Mouse (Mus musculus) bone marrow, adult 2 months (tissue): ENCODE data around the gene Rsph6a. TPM values are rescaled to one million over a fixed set of nuclear protein-coding genes. Genes with fewer than 3 reads are reported as not detected.

Source experiments
- H3K27ac ChIP-seq: fragments of 200-500 bp; 2 replicates; pipeline ENCODE4 v1.5.1; 2012; ENCODE audit warnings: low read depth, mild to moderate bottlenecking, control low read depth, inconsistent platforms, low read length; ENCODE audit not compliant: control insufficient read depth, poor library complexity, insufficient read depth
- H3K4me1 ChIP-seq: fragments of 200-500 bp; 2 replicates; pipeline ENCODE4 v1.6.1; 2011; ENCODE audit warnings: low read length; ENCODE audit not compliant: control insufficient read depth, insufficient read depth
- H3K4me3 ChIP-seq: fragments of 200-500 bp; replicated peaks from 2 replicates; pipeline ENCODE3; 2011; ENCODE audit warnings: mild to moderate bottlenecking, low read depth, low read length, control low read depth; ENCODE audit not compliant: control insufficient read depth
- CTCF ChIP-seq: fragments of 200-500 bp; IDR thresholded peaks from 2 replicates; pipeline ENCODE4 v1.5.1; 2011; ENCODE audit warnings: low read length, control low read depth; ENCODE audit not compliant: control insufficient read depth, insufficient read depth
- POLR2A ChIP-seq: fragments of 200-500 bp; IDR thresholded peaks from 2 replicates; pipeline ENCODE4 v1.6.1; 2011; ENCODE audit warnings: low read depth, mild to moderate bottlenecking, control low read depth, low read length, borderline replicate concordance; ENCODE audit not compliant: control insufficient read depth
- WGBS: fragments of 180-500 bp; shearing (Covaris S2); methylation state at CpG from one replicate; pipeline ENCODE4 v1.1.7; 2018; 5-methylcytosine and 5-hydroxymethylcytosine counted together
- polyA plus RNA-seq: library from polyadenylated mRNA; stranded (reverse); fragments of >200 nt; gene quantifications from 2 replicates; pipeline ENCODE4 v1.2.4, GENCODE M21; 2011; ENCODE audit warnings: low replicate concordance; ENCODE audit not compliant: missing spikeins, insufficient read depth, insufficient read length

The Rsph6a gene
- polyA plus RNA-seq, 1 experiment: not detected

DNA sequence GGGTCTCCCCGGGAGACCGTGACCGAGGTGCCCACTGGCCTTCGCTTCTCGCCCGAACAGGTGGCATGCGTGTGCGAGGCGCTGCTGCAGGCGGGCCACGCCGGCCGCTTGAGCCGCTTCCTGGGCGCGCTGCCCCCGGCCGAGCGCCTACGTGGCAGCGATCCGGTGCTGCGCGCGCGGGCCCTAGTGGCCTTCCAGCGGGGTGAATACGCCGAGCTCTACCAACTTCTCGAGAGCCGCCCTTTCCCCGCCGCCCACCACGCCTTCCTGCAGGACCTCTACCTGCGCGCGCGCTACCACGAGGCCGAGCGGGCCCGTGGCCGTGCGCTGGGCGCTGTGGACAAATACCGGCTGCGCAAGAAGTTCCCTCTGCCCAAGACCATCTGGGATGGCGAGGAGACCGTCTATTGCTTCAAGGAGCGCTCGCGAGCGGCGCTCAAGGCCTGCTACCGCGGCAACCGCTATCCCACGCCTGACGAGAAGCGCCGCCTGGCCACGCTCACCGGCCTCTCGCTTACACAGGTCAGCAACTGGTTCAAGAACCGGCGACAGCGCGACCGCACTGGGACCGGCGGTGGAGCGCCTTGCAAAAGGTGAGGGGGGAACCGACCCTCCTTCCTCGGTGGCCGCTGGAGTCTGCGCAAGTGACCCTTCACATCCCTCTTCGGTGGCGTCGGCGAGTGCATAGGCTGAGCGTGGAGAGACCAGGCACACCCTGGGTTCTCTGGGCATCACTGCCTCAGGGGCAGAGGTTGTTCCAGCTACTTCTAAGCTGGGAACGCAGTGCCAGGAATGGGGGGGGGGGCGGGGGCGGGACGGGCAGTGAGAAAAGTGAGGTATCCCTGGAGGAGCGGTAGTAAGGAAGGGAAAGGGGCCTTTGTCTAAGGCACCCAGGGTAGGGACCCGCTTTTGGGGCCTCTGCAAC, 40.6 kb downstream of the Rsph6a start:
- WGBS: under 1% methylated on average over 86 of the region's 87 CpGs
- Histone ChIP-seq H3K27ac (peak overlapping the region; percentile 36; the same call in 1 of the 2 replicates), H3K4me1 (peaks cover 2% of the 10 kb centered on the region; the same call in 1 of the 2 replicates), H3K4me3 (peak overlapping the region; percentile 13)
- TF ChIP-seq CTCF: no peak
- peak; percentile 39; the same call in 1 of the 2 replicates for TF ChIP-seq POLR2A

DNA sequence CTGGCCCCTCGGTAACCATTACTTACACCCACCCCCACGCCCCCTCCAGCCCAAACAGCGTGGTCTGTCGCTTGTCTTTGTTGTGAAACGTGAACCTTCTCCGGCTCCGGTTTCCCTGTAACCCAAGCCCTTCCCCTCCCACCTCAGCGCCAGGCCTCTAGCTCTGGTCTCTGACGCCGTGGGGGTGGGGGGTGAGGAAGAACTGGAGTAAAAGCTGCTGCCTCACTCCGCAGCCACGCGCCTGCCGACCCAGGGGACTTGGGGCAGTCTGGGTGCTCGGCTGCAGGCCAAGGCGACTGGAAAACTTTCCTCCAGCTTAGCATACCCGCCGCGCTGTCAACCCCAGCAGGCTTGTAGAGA, 41.2 kb downstream of the Rsph6a start:
- no peak for TF ChIP-seq POLR2A
- no peak for TF ChIP-seq CTCF
- no peak overlapping the region for H3K27ac ChIP-seq
- H3K4me3 ChIP-seq: no peak overlapping the region
- 3% methylated on average over 19 of the region's 19 CpGs for WGBS
- H3K4me1 ChIP-seq: peaks cover 2% of the 10 kb centered on the region; the same call in 1 of the 2 replicates

DNA sequence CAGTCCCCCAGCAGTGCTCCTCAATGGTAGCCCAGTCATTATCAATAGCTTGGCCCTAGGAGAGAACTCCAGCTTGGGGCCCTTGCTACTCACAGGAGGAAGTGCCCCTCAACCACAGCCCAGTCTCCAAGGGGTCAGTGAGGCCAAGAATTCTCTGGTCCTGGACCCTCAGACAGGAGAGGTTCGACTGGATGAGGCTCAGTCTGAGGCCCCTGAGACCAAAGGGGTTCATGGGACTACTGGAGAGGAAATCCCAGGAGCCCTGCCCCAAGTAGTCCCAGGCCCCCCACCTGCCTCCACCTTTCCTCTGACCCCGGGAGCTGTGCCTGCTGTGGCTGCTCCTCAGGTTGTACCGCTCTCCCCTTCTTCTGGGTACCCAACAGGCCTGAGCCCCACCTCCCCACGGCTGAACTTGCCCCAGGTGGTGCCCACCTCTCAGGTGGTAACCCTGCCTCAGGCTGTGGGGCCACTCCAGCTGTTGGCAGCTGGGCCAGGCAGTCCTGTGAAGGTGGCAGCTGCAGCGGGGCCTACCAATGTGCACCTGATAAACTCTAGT, 42.0 kb downstream of the Rsph6a start:
- 81% methylated on average over 5 of the region's 5 CpGs for WGBS
- TF ChIP-seq CTCF: no peak
- TF ChIP-seq POLR2A: no peak
- no peak overlapping the region for H3K4me3 ChIP-seq
- H3K4me1 ChIP-seq: peaks cover 2% of the 10 kb centered on the region; the same call in 1 of the 2 replicates
- H3K27ac ChIP-seq: no peak overlapping the region

DNA sequence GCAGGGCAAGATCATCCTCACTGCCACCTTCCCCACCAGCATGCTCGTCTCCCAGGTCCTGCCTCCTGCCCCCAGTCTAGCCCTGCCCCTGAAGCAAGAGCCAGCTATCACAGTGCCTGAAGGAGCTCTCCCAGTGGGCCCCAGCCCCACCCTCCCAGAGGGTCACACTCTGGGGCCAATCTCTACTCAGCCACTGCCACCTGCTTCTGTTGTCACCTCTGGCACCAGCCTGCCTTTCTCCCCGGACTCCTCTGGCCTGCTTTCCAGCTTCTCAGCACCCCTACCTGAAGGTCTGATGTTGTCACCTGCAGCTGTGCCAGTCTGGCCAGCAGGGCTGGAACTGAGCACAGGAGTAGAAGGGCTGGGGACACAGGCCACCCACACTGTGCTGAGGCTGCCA, 42.7 kb downstream of the Rsph6a start:
- peaks cover 2% of the 10 kb centered on the region; the same call in 1 of the 2 replicates for H3K4me1 ChIP-seq
- WGBS: 63% methylated on average over 2 of the region's 2 CpGs
- TF ChIP-seq POLR2A: no peak
- TF ChIP-seq CTCF: no peak
- no peak overlapping the region for H3K27ac ChIP-seq
- H3K4me3 ChIP-seq: no peak overlapping the region

DNA sequence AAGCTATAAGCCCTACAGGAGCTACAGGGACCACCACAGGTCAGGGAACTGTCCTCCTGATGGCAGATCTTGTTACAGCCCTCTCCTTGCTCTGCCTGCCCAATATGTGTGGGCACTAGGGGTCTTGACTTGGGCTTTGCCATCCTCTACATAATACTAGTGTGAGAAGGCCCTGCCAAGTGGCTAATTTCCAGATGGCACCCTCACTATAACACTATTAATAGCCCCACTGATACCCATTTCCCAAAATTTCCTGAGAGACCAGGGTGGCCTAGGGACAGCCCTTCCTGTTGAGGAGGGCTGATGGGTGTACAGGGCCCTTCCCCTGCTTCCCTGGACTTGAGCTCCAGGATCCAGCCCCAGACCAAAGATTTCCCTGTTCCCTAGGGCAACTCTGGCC, 43.4 kb downstream of the Rsph6a start:
- no peak for TF ChIP-seq CTCF
- no peak for TF ChIP-seq POLR2A
- no peak overlapping the region for H3K27ac ChIP-seq
- H3K4me3 ChIP-seq: no peak overlapping the region
- peaks cover 2% of the 10 kb centered on the region; the same call in 1 of the 2 replicates for H3K4me1 ChIP-seq

DNA sequence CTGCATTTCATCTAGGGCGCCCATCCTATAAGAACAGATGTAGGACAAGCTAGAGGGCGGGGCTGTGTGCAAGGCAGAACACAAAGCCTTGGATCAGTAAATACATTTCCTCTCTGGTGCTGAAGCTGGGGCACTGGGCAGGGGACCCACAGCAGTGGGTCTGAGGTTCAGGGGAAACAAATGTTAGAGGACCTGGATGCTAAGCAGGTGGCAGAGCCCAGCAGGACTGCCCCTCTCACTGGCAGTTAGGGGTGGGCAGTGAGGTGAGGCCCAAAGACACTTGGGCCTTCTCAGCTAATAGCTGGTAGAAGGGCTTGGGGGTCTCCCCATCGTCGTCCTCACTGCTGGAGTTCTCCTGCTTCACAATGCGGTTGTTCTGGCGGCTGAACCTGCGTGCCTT, 44.3 kb downstream of the Rsph6a start:
- WGBS: 75% methylated on average over 7 of the region's 7 CpGs
- H3K4me3 ChIP-seq: no peak overlapping the region
- H3K4me1 ChIP-seq: no peaks in the 10 kb centered on the region
- no peak overlapping the region for H3K27ac ChIP-seq
- TF ChIP-seq POLR2A (no peak), CTCF (no peak)

DNA sequence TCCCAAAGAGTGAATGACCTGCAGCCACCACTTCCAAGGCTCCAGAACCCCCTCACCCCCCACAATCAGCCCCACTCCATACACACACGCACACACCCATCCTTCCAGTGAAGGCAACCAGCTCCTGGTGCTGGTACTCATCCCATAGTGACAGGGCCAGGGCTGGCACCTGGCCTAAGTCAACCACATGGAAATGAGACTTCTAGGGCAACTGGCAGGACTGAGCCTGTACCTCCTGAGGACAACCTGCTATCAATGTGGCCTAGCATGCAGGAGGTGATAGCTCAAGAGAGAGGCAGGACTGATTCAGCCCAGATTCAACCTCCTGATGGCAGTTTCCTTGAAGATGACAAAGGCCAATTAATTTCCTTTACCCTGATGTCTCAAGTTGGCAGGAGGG, 45.8 kb downstream of the Rsph6a start:
- WGBS: 65% methylated on average over 1 of the region's 1 CpGs
- H3K4me3 ChIP-seq: no peak overlapping the region
- no peaks in the 10 kb centered on the region for H3K4me1 ChIP-seq
- TF ChIP-seq CTCF: no peak
- no peak for TF ChIP-seq POLR2A
- no peak overlapping the region for H3K27ac ChIP-seq

DNA sequence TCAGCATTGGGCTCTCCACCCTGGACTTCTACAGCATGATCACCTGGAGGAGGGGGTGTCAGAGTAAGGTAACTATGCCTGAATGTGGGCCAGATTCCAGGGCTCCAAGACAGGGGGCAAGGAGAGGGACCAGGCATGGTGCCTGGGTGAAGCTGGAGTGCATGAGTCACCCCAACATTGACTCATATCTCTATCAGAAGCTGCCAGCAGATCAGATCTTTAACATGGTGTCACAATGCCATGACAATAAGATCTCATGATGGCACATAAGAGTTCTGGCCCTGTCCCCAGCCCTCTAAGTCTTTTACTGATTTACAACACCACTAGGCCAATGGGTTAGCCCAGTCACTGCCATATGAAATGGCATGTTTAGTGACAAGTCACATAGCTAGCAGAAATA, 49.3 kb downstream of the Rsph6a start:
- no peak for TF ChIP-seq CTCF
- TF ChIP-seq POLR2A: no peak
- H3K4me3 ChIP-seq: no peak overlapping the region
- no peaks in the 10 kb centered on the region for H3K4me1 ChIP-seq
- no peak overlapping the region for H3K27ac ChIP-seq
